Mouse (Mus musculus): ENCODE data around the gene Gria2.

GRCm38 (mm10) chr3:80818619-80819018 is 16.0 kb upstream of the Gria2 start:
- TF ChIP-seq POLR2A (IDR thresholded peaks at IDR 0.05; ENCODE audit: extremely low read depth, insufficient read depth, low read length) (no peak), CTCF (IDR thresholded peaks at IDR 0.05; ENCODE audit: low read depth, low read length) (no peak)
